Mouse (Mus musculus): ENCODE results near the gene Kcnk16.
A peak's percentile ranks its signal among the peaks of the same experiment; 100 is the strongest.

Kcnk16 gene

GRCm38 (mm10) chr14:20233016-20233980 lies 35.7 kb downstream of the Kcnk16 start:
- DNase-seq (ENCODE audit: inconsistent age in 2 of 2, low spot score in 1 of 2) = no peak

- no peak for DNase-seq (ENCODE audit: inconsistent age in 2 of 2, low spot score in 1 of 2)
Measured at GRCm38 (mm10) chr14:20230063-20230491, 38.9 kb downstream of the Kcnk16 start.

GRCm38 (mm10) chr14:20229437-20229836 lies 39.6 kb downstream of the Kcnk16 start:
- peak in 1 of 2 experiments; percentile 40 for DNase-seq (ENCODE audit: inconsistent age in 2 of 2, low spot score in 1 of 2)

GRCm38 (mm10) chr14:20228336-20228735 lies 40.7 kb downstream of the Kcnk16 start:
- DNase-seq (ENCODE audit: inconsistent age in 2 of 2, low spot score in 1 of 2) = peak; percentile 89 to 90

- peak in 1 of 2 experiments; percentile 38 for DNase-seq (ENCODE audit: inconsistent age in 2 of 2, low spot score in 1 of 2)
Measured at GRCm38 (mm10) chr14:20226982-20227381, 42.0 kb downstream of the Kcnk16 start.

- DNase-seq (ENCODE audit: inconsistent age in 2 of 2, low spot score in 1 of 2) = no peak
Measured at GRCm38 (mm10) chr14:20226488-20226887, 42.5 kb downstream of the Kcnk16 start.

GRCm38 (mm10) chr14:20225525-20225924 lies 43.5 kb downstream of the Kcnk16 start:
- no peak for DNase-seq (ENCODE audit: inconsistent age in 2 of 2, low spot score in 1 of 2)

GRCm38 (mm10) chr14:20224576-20225218 lies 44.3 kb downstream of the Kcnk16 start:
- DNase-seq (ENCODE audit: inconsistent age in 2 of 2, low spot score in 1 of 2) = no peak

- peak; percentile 68 to 70 for DNase-seq (ENCODE audit: inconsistent age in 2 of 2, low spot score in 1 of 2)
Measured at GRCm38 (mm10) chr14:20224163-20224562, 44.8 kb downstream of the Kcnk16 start.

GRCm38 (mm10) chr14:20223253-20223652 lies 45.7 kb downstream of the Kcnk16 start:
- DNase-seq (ENCODE audit: inconsistent age in 2 of 2, low spot score in 1 of 2) = no peak

- DNase-seq (ENCODE audit: inconsistent age in 2 of 2, low spot score in 1 of 2) = no peak
Measured at GRCm38 (mm10) chr14:20221083-20221482, 47.9 kb downstream of the Kcnk16 start.

GRCm38 (mm10) chr14:20219849-20220248 lies 49.1 kb downstream of the Kcnk16 start:
- no peak for DNase-seq (ENCODE audit: inconsistent age in 2 of 2, low spot score in 1 of 2)

- DNase-seq (ENCODE audit: inconsistent age in 2 of 2, low spot score in 1 of 2) = no peak
Measured at GRCm38 (mm10) chr14:20217299-20217864, 51.6 kb downstream of the Kcnk16 start.

GRCm38 (mm10) chr14:20216561-20217298 lies 52.3 kb downstream of the Kcnk16 start:
- DNase-seq (ENCODE audit: inconsistent age in 2 of 2, low spot score in 1 of 2) = no peak

- no peak for DNase-seq (ENCODE audit: inconsistent age in 2 of 2, low spot score in 1 of 2)
Measured at GRCm38 (mm10) chr14:20215826-20216225, 53.2 kb downstream of the Kcnk16 start.

GRCm38 (mm10) chr14:20214125-20214524 lies 54.9 kb downstream of the Kcnk16 start:
- no peak for DNase-seq (ENCODE audit: inconsistent age in 2 of 2, low spot score in 1 of 2)

GRCm38 (mm10) chr14:20211754-20212601 lies 57.0 kb downstream of the Kcnk16 start:
- no peak for DNase-seq (ENCODE audit: inconsistent age in 2 of 2, low spot score in 1 of 2)
